Mouse (Mus musculus): ENCODE data around the gene Slc39a3.
"Not testable (repeated sequence)": the region's sequence is repeated elsewhere in the genome, so short reads cannot be mapped to it uniquely, and the experiment has no call there.

Gene Slc39a3

DNA sequence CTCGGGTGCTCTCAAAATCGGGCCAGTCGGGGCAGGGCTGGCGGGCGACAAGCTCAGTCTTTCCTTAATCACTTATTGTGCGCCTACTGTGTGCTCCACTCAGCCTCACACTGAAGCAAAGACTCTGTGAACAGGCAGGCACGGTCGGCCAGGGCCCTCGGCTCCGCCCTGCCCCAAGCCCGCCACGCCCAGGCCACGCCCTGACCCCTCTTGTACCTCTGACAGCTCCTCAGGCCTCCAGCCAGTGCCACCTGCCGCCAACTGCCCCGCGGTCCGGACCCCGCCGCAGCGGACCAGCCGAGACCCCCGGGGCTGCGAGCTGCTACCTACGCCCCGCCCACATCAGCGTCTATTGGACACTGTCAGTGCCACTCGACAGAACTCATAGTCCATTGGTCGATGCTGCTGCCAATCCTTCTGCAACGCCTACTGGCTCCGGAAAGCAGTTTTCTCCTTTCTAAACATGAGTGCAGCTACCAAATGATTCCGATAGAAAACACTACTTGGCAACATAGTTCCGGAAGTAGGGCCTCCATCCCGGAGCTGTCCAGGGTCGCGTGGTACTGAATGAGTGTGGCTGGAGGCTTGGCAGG, at the start of gene Slc39a3:
Gene Slc39a3, minus strand, starts transcription at position 439 of the 593 bp plus-strand sequence.
- peak; percentile 99 for DNase-seq (ENCODE audit: low read depth)

- no peak for DNase-seq (ENCODE audit: low read depth)
Measured at GRCm38 (mm10) chr10:81087021-81087420, 49.8 kb upstream of the Slc39a3 start.

- DNase-seq (ENCODE audit: low read depth), result peak; percentile 54
Measured at GRCm38 (mm10) chr10:81082168-81082960, 45.1 kb upstream of the Slc39a3 start.

- DNase-seq (ENCODE audit: low read depth), result no peak
Measured at GRCm38 (mm10) chr10:81080008-81080655, 42.9 kb upstream of the Slc39a3 start.

- DNase-seq (ENCODE audit: low read depth), result no peak
Measured at GRCm38 (mm10) chr10:81077916-81078315, 40.7 kb upstream of the Slc39a3 start.

GRCm38 (mm10) chr10:81076356-81076755, 39.1 kb upstream of the Slc39a3 start:
- DNase-seq (ENCODE audit: low read depth), result no peak

GRCm38 (mm10) chr10:81075734-81076133, 38.5 kb upstream of the Slc39a3 start:
- DNase-seq (ENCODE audit: low read depth), result no peak

DNA sequence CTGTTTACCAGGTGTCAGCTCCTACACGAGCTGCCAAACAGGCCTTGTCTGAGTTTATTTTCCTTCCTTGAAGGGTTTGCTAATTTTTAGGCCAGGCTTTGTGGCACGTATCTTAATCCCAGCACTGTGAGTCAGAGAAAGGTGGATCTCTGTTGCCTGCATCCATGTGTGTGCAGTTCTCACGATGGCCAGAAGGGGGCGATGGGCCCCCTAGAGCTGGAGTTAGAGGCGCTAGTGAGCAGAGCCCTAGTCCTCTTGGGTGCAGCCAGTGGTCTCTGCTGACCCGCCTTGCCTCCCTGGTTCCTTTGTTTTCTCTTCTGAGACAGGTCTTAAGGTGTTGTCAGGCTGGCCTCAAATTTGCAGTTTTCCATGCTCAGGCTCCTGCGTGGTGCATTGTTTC, 36.2 kb upstream of the Slc39a3 start:
- no peak for DNase-seq (ENCODE audit: low read depth)

GRCm38 (mm10) chr10:81072290-81072689, 35.1 kb upstream of the Slc39a3 start:
- no peak for DNase-seq (ENCODE audit: low read depth)

GRCm38 (mm10) chr10:81069836-81070235, 32.6 kb upstream of the Slc39a3 start, which contains the start of gene Thop1:
Gene Thop1, plus strand, starts transcription at chr10:81070035.
- DNase-seq (ENCODE audit: low read depth), result peak; percentile 99

DNA sequence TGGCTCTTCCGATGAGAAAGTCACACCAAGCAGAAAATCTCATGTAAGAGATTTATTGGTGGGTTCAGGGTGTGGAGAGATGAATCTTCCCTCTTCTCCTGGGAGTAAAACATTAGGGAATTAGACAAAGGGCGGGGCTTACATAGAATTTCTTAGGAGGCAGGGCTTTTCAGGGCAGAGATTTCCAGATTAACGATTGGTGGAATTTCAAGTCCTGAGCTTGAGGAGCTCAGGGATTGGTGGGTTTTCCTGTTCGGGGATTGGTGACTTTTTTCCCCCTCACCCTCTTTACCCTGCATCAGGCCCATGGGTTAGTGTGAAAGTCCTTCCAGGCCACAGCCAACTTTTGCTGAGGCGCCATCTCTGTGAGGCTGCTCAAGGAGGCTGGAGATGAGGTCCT, 31.5 kb upstream of the Slc39a3 start:
- DNase-seq (ENCODE audit: low read depth), result no peak

- not testable (repeated sequence) for DNase-seq (ENCODE audit: low read depth)
Measured at GRCm38 (mm10) chr10:81064519-81064918, 27.3 kb upstream of the Slc39a3 start.

DNA sequence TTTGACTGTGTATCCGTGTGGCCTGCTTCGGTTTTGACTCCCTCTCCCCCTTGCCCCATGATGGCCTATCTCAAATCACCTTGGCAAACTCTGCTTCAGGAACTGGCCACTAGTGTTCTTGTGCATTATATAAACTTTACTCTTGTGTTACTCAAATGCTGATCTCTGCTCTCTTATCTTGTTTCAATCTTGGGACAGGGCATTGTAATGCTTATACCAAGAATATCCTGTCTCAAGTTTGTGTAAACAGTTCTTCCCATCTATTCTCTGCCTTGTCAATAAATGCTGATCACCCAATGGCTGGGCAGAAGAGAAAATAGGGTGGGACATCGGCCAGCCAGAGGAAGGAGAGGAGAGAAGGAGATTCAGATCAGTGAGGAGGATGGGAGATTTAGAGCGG, 25.5 kb upstream of the Slc39a3 start:
- no peak for DNase-seq (ENCODE audit: low read depth)

DNA sequence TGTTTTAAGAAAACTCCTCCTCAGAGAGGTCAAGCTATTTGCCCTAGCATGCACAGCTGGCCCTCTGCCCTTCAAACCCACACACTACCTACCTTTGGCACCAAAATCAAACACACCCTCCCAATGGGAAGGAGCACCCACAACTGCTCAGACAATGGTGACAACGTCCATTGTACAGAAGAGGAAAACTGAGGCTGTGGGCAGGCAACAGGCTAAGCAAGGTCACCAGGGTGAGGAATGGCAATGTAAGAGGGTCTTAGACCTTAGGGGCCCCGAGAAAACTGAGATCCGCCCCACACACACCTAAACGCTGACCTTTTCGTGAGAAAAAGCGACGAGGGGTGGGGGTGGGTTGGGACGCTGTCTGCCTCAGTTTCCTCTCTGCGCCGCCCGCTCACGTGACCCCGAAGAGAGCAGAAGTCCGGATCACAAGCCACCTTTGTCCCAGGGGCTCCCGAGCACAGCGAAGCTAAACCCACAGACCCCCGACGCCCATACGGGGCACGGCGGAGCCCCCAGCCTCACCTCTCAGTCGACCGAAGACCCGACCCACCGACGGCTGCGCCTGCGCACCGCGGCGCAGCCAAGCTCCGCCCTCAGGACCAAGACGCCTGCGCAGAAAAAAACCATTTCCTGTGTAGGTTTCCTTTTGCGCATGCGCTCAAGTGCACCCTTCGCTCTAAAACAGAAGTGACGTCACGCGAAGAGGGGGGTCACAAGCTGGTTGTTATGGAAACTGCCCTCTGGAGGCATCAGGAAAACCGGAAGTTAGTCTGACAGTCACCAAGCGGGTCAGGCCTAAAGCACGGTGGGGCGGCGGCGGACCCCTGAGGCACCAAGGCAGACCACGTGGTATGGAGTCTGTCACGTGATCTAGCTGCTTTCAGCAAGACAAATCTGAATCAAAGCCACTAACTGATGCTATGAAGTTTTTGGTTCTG, 22.6 kb upstream of the Slc39a3 start, which contains the start of gene Sgta:
Gene Sgta, minus strand, starts transcription at position 579 of the 941 bp plus-strand sequence.
- DNase-seq (ENCODE audit: low read depth), result peak; percentile 99

- DNase-seq (ENCODE audit: low read depth), result no peak
Measured at GRCm38 (mm10) chr10:81058896-81059295, 21.7 kb upstream of the Slc39a3 start.

DNA sequence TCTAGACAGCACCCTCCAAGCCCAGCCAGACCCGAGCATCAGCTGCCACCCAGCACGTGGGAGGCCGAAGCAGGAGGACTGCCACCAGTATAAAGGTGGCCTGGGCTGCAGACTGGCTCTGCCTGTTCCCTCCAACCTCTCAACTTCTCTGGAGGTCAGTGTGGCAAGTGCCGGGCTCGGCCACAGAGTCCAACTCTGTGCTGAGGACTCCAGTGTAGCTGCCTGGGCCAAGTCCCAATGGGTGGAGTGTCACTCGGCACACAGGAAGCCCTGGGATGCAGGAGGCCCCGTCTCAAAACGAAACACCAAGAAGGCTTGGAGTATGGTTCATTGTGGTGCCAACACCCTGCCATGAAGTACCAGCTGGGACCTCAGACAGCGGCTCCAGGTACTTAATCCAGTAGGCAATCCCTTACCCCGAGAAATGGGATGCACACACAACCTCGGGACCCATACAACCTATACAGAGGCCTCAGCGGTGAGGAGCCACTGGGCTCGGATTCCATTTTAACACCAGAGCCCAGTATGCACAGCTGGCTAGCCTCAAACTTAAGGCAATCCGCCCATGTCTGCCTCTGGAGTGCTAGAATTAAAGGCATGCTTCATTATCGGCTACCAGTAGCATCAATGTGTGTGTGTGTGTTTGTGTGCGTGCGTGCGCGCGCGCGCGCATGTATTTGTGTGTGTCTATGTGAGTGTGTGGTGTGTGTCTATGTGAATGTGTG, 20.3 kb upstream of the Slc39a3 start:
- no peak for DNase-seq (ENCODE audit: low read depth)

DNA sequence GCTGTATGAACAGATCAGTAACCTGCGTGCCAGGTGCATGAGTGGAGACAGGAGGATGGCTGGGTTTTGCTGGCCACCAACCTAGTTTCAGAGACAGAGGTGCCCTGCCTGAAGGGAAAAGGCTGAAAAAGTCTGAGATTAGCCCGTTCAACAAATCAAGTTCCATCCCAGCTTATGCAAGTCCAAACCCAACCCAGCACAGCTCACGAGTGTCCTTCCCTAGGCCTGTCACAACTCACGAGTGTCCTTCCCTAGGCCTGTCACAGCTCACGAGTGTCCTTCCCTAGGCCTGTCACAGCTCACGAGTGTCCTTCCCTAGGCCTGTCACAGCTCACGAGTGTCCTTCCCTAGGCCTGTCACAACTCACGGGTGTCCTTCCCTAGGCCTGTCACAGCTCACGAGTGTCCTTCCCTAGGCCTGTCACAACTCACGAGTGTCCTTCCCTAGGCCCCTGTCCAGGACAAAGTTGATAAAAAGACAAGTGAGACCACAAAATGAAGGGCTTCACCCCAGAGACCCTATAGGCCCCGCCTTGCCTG, 18.6 kb upstream of the Slc39a3 start:
- DNase-seq (ENCODE audit: low read depth), result not testable (repeated sequence)

DNA sequence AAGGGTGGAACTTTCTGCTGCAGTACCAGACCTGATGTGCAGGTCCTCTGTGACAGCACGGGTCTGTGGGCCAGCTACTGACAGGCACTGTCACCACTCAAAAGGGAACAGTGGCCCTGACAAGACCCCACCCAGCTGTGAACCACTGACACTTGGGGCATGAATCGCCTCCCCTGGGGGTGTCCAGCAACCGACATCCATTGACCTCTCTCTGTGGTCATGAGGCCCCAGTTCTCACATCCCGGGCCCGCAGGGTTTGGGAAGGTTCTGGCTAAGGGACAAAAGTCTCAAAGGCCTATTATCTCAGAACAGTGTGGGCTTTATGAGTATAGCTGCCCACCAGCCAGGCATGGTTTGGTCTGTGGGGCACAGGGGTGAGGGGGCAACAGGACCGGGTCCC, 17.9 kb upstream of the Slc39a3 start:
- no peak for DNase-seq (ENCODE audit: low read depth)

DNA sequence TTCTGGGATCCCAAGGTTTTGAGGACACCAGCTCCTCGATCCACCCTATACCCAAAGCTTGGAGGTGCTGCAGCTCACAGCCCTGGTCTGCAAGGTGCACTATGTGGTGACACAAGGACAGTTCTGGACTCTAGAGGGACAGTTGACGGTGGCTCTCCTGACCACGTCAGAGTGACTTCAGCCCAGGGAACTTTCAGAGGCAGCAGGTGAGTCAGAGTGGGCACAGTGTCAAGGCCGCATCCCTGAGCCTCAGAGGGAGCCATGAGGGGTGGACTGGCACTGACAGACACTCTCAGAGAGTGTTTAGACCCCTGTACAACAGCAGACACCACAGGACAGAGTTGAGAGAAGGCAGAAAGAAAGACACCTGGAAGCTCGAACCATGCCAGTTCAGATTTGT, 15.4 kb upstream of the Slc39a3 start:
- no peak for DNase-seq (ENCODE audit: low read depth)

DNA sequence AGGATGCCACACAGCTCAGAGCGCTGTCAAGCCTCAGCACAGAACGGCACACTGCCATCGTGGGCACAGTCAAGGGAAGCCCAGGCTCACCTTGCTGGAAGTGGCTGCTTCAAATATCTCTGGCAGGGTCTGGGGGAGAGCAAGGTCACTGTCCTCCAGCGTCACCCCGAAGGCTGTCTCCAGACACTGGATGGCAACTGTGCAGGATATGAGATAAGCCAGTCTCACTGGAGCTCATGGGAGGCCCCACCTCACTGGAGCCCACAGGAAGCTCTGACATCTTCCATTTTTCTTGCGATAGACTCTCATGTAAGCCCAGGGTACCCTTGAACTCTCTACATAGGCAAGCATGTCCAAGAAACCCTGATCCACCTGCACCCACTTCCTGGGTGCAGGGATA, 13.9 kb upstream of the Slc39a3 start:
- no peak for DNase-seq (ENCODE audit: low read depth)

DNA sequence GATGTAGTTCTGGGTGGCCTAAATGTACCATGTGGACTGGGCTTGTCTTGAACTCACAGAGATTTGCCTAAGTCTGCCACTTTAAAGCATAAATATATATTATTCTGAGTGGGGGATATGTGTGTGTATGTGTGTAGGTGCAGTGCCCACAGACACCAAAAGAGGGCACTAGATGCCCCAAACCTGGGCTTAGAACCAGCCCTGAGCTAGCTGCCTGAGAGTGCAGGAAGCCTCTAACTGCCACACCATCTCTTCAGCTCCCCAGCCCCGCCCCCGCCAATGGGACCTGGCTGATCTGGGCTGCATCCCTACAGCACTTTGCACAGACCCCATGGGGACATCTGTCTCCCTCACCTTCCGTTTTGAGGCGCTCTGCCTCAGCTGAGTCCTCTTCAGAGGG, 13.4 kb upstream of the Slc39a3 start:
- DNase-seq (ENCODE audit: low read depth), result no peak

Data from c-Kit-positive CD71-negative TER-119-negative erythroid progenitor cells, embryonic 14.5 days (primary cell).